8 mouse cellular contexts compared by ENCODE assay signal in the genomic region with DNA sequence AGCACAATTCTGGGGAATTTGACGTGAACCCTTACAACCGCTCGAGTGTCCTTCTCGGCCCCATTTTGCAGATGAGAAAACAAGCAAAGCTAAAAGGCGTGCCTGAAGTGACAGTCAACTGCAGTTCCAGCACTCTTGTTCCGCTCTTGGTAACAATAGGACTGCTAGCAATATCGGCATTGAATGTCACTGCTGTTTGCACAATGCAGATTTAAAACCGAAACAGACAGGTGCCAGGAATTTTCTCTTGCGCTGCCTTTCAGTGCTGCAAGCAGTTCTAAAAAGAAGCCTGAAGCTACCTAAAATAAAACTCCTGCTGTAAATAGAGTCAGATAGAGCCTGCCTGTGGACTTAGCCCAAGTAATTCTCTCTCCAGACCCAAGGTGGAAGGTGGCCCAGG. TPM values are rescaled to one million over a fixed set of nuclear protein-coding genes. Genes with fewer than 3 reads are reported as not detected.
DNase-seq lines count a peak whose midpoint lies in the region; ATAC-seq and TF ChIP-seq lines count a peak whose summit lies in the region.

No protein-coding gene starts in this region.

- intact Hi-C loops in left cerebral cortex, adult 2 months (cut with DNase I): loop anchor here (10.0 kb wide), 1 partner anchor 881 kb away; no protein-coding TSS in a partner anchor
- intact Hi-C loops in left cerebral cortex, postnatal 10 days (cut with DNase I): no loop called here

- H3K9ac ChIP-seq in embryonic facial prominence, embryonic 12.5 days: no peak overlapping the region
- no peak overlapping the region for H3K9ac ChIP-seq in hindbrain, postnatal 0 days (replicated peaks; ENCODE audit: low read length)
- peak overlapping the region; percentile 32 for H3K9ac ChIP-seq in neural tube, embryonic 13.5 days

- peaks cover 55% of the 10 kb centered on the region for H3K4me1 ChIP-seq in embryonic facial prominence, embryonic 12.5 days
- H3K4me1 ChIP-seq in embryonic facial prominence, embryonic 10.5 days: peaks cover 75% of the 10 kb centered on the region
- H3K4me1 ChIP-seq in hindbrain, postnatal 0 days (ENCODE audit: insufficient read depth, low read length): peaks cover 14% of the 10 kb centered on the region
- peaks cover 78% of the 10 kb centered on the region for H3K4me1 ChIP-seq in neural tube, embryonic 13.5 days (replicated peaks)
- peaks cover 2% of the 10 kb centered on the region for H3K4me1 ChIP-seq in cerebellum, adult 2 months (ENCODE audit: control insufficient read depth, insufficient read depth, low read length)

- H3K36me3 ChIP-seq in embryonic facial prominence, embryonic 12.5 days: no peaks in the 10 kb centered on the region
- no peaks in the 10 kb centered on the region; the same call in none of the 2 replicates for H3K36me3 ChIP-seq in embryonic facial prominence, embryonic 10.5 days (replicated peaks)
- no peaks in the 10 kb centered on the region for H3K36me3 ChIP-seq in hindbrain, postnatal 0 days (ENCODE audit: insufficient read depth, low read length)
- H3K36me3 ChIP-seq in neural tube, embryonic 13.5 days: no peaks in the 10 kb centered on the region

- no peaks in the 10 kb centered on the region for H3K9me3 ChIP-seq in embryonic facial prominence, embryonic 12.5 days
- H3K9me3 ChIP-seq in embryonic facial prominence, embryonic 10.5 days: no peaks in the 10 kb centered on the region
- H3K9me3 ChIP-seq in hindbrain, postnatal 0 days (ENCODE audit: low read length): no peaks in the 10 kb centered on the region
- H3K9me3 ChIP-seq in neural tube, embryonic 13.5 days: no peaks in the 10 kb centered on the region

- TF ChIP-seq CTCF in left cerebral cortex, adult 2 months (IDR thresholded peaks at IDR 0.05): no peak
- TF ChIP-seq CTCF in hindbrain, postnatal 0 days (IDR thresholded peaks at IDR 0.05; ENCODE audit: low read depth): no peak
- TF ChIP-seq CTCF in cerebellum, adult 2 months (IDR thresholded peaks at IDR 0.05; ENCODE audit: borderline replicate concordance, insufficient read depth, low read depth, low read length): no peak

- 78% methylated on average over 9 of the region's 9 CpGs for WGBS in embryonic facial prominence, embryonic 12.5 days
- 88% methylated on average over 9 of the region's 9 CpGs for WGBS in embryonic facial prominence, embryonic 10.5 days
- 71% methylated on average over 9 of the region's 9 CpGs for WGBS in hindbrain, postnatal 0 days
- WGBS in neural tube, embryonic 13.5 days: 57% methylated on average over 9 of the region's 9 CpGs
- WGBS in cerebellum, adult 2 months: 88% methylated on average over 9 of the region's 9 CpGs

- 0 out of 2 replicates have a peak overlapping the region, but pooled peaks have one; percentile 12 for H3K4me2 ChIP-seq in embryonic facial prominence, embryonic 12.5 days (replicated peaks)
- H3K4me2 ChIP-seq in hindbrain, postnatal 0 days (ENCODE audit: low read depth, low read length): peak overlapping the region; percentile 84
- peak overlapping the region; percentile 88 for H3K4me2 ChIP-seq in neural tube, embryonic 13.5 days

- no peak for ATAC-seq in embryonic facial prominence, embryonic 12.5 days (ENCODE audit: insufficient number of reproducible peaks, insufficient read depth, low FRiP score, low TSS enrichment)
- no peak for ATAC-seq in hindbrain, postnatal 0 days
- ATAC-seq in neural tube, embryonic 13.5 days (ENCODE audit: low read depth): no peak

- TF ChIP-seq POLR2A in cerebellum, adult 2 months (IDR thresholded peaks at IDR 0.05; ENCODE audit: borderline replicate concordance, insufficient read depth, low read length): no peak

- H3K27ac ChIP-seq in embryonic facial prominence, embryonic 12.5 days: no peak overlapping the region
- H3K27ac ChIP-seq in embryonic facial prominence, embryonic 10.5 days (replicated peaks): no peak overlapping the region; the same call in 1 of the 2 replicates
- peak overlapping the region; percentile 40; the same call in 1 of the 2 replicates for H3K27ac ChIP-seq in left cerebral cortex, adult 2 months
- no peak overlapping the region for H3K27ac ChIP-seq in hindbrain, postnatal 0 days
- H3K27ac ChIP-seq in neural tube, embryonic 13.5 days (replicated peaks): no peak overlapping the region
- no peak overlapping the region for H3K27ac ChIP-seq in cerebellum, adult 2 months (ENCODE audit: insufficient read depth, low read length)

- H3K27me3 ChIP-seq in embryonic facial prominence, embryonic 12.5 days: no peaks in the 10 kb centered on the region
- H3K27me3 ChIP-seq in embryonic facial prominence, embryonic 10.5 days (replicated peaks; ENCODE audit: low read depth, poor library complexity, severe bottlenecking): 0 out of 2 replicates have a peak, but pooled peaks cover 4% of the 10 kb centered on the region
- H3K27me3 ChIP-seq in hindbrain, postnatal 0 days (ENCODE audit: insufficient read depth, low read length): no peaks in the 10 kb centered on the region
- no peaks in the 10 kb centered on the region for H3K27me3 ChIP-seq in neural tube, embryonic 13.5 days
- no peaks in the 10 kb centered on the region for H3K27me3 ChIP-seq in cerebellum, adult 2 months (ENCODE audit: control insufficient read depth, insufficient read depth, low read length)

- DNase-seq in embryonic facial prominence, embryonic 10.5 days (ENCODE audit: low spot score): no peak
- DNase-seq in left cerebral cortex, adult 2 months (ENCODE audit: extremely low spot score in 1 of 2, low spot score in 2 of 2): no peak
- DNase-seq in left cerebral cortex, postnatal 10 days (ENCODE audit: extremely low spot score in 1 of 2, low spot score in 2 of 2): no peak
- no peak for DNase-seq in hindbrain, postnatal 0 days (ENCODE audit: low spot score)
- DNase-seq in cerebellum, adult 2 months: no peak
- DNase-seq in cerebellum, adult 18-20 months: no peak

- H3K4me3 ChIP-seq in embryonic facial prominence, embryonic 12.5 days: no peak overlapping the region
- no peak overlapping the region for H3K4me3 ChIP-seq in embryonic facial prominence, embryonic 10.5 days
- H3K4me3 ChIP-seq in left cerebral cortex, adult 2 months: peak overlapping the region; percentile 27
- peak overlapping the region; percentile 17; the same call in 1 of the 2 replicates for H3K4me3 ChIP-seq in hindbrain, postnatal 0 days (ENCODE audit: low read length)
- H3K4me3 ChIP-seq in neural tube, embryonic 13.5 days: peak overlapping the region; percentile 7; the same call in 1 of the 2 replicates
- H3K4me3 ChIP-seq in cerebellum, adult 2 months (replicated peaks; ENCODE audit: insufficient read depth, low read depth, low read length): no peak overlapping the region

RNA-seq across cellular contexts. Expression of a gene that starts 4.3 kb away (rescaled TPM):
- polyA plus RNA-seq in embryonic facial prominence, embryonic 12.5 days (2016; fragmentation: Nextera tagmentation; extraction: Ambion mirVana): 36.1 and 36.5 TPM in 2 replicates
- polyA plus RNA-seq in embryonic facial prominence, embryonic 10.5 days (2016; fragmentation: Nextera tagmentation; extraction: Ambion mirVana): 14.7 and 18.9 TPM in 2 replicates
- total RNA-seq in left cerebral cortex, adult 2 months (2021): 100 to 1,000 TPM; 136 to 159 TPM
- 100 to 1,000 TPM; 142 to 147 TPM for total RNA-seq in left cerebral cortex, postnatal 10 days (2021)
- total RNA-seq in hindbrain, postnatal 0 days (2014; rRNA removed): 95.6 and 111 TPM in 2 replicates
- 56.2 and 58.1 TPM in 2 replicates for polyA plus RNA-seq in hindbrain, postnatal 0 days (2015; fragmentation: Nextera tagmentation; extraction: Ambion mirVana)
- polyA plus RNA-seq in neural tube, embryonic 13.5 days (2015; fragmentation: Nextera tagmentation; extraction: Ambion mirVana): 47.9 and 57.3 TPM in 2 replicates
- 44.9 and 51.6 TPM in 2 replicates for polyA plus RNA-seq in cerebellum, adult 2 months (2012; rRNA removed)

Comparison
In these comparisons a context has a peak if more than half of its experiments do, and no peak if none do; other contexts are left out.
1. H3K4me2 ChIP-seq: peak in every context shown above with its lines; median percentile 88 in neural tube, embryonic 13.5 days; 84 in hindbrain, postnatal 0 days; 12 in embryonic facial prominence, embryonic 12.5 days.
2. H3K4me3 ChIP-seq: peak in left cerebral cortex, adult 2 months (single experiment), hindbrain, postnatal 0 days (single experiment) and neural tube, embryonic 13.5 days (single experiment); none in embryonic facial prominence, embryonic 12.5 days (single experiment), embryonic facial prominence, embryonic 10.5 days (single experiment) and cerebellum, adult 2 months (single experiment).